Mouse (Mus musculus): ENCODE results near the gene Cep112.

DNA sequence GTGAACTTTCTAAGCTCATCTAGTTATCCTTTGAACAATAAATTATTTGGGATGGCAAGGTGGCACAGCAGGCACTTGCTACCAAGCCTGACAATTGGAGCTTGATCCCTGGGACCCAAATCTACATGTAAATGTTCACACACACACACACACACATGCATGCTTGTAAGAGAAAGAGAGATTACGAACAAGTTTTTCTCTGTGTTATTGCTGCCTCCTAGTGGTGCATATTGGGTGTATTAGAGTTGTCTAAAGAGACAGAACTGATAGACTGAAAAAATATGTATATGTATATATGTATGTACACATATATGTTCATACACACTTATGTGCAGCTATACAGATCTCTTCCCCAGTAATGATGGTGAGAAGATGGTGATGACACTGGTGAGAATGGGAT is 6.5 kb upstream of the Cep112 start:
- TF ChIP-seq CTCF (IDR thresholded peaks at IDR 0.05; ENCODE audit: borderline replicate concordance, insufficient read depth, low read depth, low read length) (no peak), POLR2A (IDR thresholded peaks at IDR 0.05; ENCODE audit: borderline replicate concordance, insufficient read depth, low read length) (no peak)

All from cerebellum, adult 2 months (tissue).